Mouse (Mus musculus): ENCODE data around the gene Rfwd3. TPM values are rescaled to one million over a fixed set of nuclear protein-coding genes. Genes with fewer than 3 reads are reported as not detected.

Rfwd3 gene
- total and polyA plus RNA-seq, 3 experiments: 54.2 to 63.2 TPM; not detected in 1

DNA sequence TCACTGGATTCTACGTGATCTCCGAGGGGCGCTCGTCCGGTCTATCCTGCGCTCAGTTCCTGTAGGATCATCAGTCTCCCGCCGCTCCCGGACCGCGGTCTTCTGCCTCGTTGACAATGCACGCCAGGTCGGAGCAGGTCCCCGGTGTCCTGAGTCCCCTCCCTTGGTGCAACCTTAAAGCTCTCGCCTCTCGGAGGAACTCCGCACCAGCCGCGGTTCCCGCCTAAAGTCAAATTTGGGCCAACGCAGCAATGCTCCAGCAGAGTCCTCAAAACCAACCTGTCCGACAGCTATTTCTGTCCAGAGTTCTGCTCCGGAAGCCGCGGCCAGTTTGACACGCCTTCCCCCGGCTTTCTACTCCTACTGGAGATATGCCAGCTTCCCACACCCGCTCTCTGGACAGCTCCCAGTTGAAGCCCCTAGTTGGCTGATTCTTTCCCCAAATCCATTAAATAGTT, 37.9 kb upstream of the Rfwd3 start, which contains the start of gene Mlkl (continued):
- no peak for TF ChIP-seq GABPA (IDR thresholded peaks at IDR 0.05; ENCODE audit: low read depth, low read length)
- TF ChIP-seq MAX (IDR thresholded peaks at IDR 0.05; ENCODE audit: low read length): no peak

GRCm38 (mm10) chr8:111337311-111337889, 37.4 kb upstream of the Rfwd3 start:
- H3K36me3 ChIP-seq (ENCODE audit: control insufficient read depth in 1 of 2, insufficient read depth in 2 of 2, low read length in 2 of 2): peaks cover 0 to 12% of the 10 kb centered on the region in 2 experiments; a peak in 2 of 4 replicates
- H3K9ac ChIP-seq (ENCODE audit: control insufficient read depth, low read depth, low read length, poor library complexity, severe bottlenecking): peak overlapping the region; percentile 81
- no peaks in the 10 kb centered on the region for H3K27me3 ChIP-seq (ENCODE audit: control insufficient read depth in 1 of 2, insufficient read depth in 2 of 2, low read length in 2 of 2)
- H3K27ac ChIP-seq (ENCODE audit: control insufficient read depth, low read depth, low read length): peak overlapping the region; percentile 83
- TF ChIP-seq HCFC1 (IDR thresholded peaks at IDR 0.05; ENCODE audit: low read depth, low read length) (no peak), CTCF (IDR thresholded peaks at IDR 0.05 in 2 of 3, conservative IDR thresholded peaks at IDR 0.05 in 1 of 3; ENCODE audit: control insufficient read depth in 1 of 3, insufficient read depth in 1 of 3, low read depth in 2 of 3, low read length in 3 of 3, poor library complexity in 1 of 3, severe bottlenecking in 1 of 3) (no peak), SMC3 (IDR thresholded peaks at IDR 0.05; ENCODE audit: low read depth, low read length) (no peak), ETS1 (IDR thresholded peaks at IDR 0.05; ENCODE audit: low read depth, low read length) (peak; percentile 40; the same call in 1 of the 2 replicates), POLR2AphosphoS2 (IDR thresholded peaks at IDR 0.05; ENCODE audit: low read length) (no peak), TCF12 (IDR thresholded peaks at IDR 0.05; ENCODE audit: low read depth, low read length) (no peak), POLR2A (IDR thresholded peaks at IDR 0.05; ENCODE audit: control insufficient read depth in 1 of 2, insufficient read depth in 1 of 2, low read depth in 1 of 2, low read length in 2 of 2, poor library complexity in 1 of 2) (0 out of 4 replicates have a peak, but pooled peaks of 1 of the 2 experiments have one; percentile 18), GATA1 (IDR thresholded peaks at IDR 0.05; ENCODE audit: low read depth, low read length) (0 out of 2 replicates have a peak, but pooled peaks have one; percentile 7), MXI1 (IDR thresholded peaks at IDR 0.05; ENCODE audit: low read depth, low read length) (peak; percentile 17; the same call in 1 of the 2 replicates), MAX (IDR thresholded peaks at IDR 0.05; ENCODE audit: low read length) (no peak), ZNF384 (IDR thresholded peaks at IDR 0.05; ENCODE audit: low read depth, low read length) (peak; percentile 40; the same call in 1 of the 2 replicates), ZMIZ1 (IDR thresholded peaks at IDR 0.05; ENCODE audit: low read depth, low read length) (no peak), MYC (IDR thresholded peaks at IDR 0.05; ENCODE audit: low read depth, low read length) (0 out of 2 replicates have a peak, but pooled peaks have one; percentile 43), RAD21 (IDR thresholded peaks at IDR 0.05; ENCODE audit: low read depth, low read length) (no peak), EP300 (IDR thresholded peaks at IDR 0.05; ENCODE audit: low read depth in 1 of 2, low read length in 2 of 2) (no peak), TBP (IDR thresholded peaks at IDR 0.05; ENCODE audit: low read depth, low read length) (peak; percentile 48; the same call in 1 of the 2 replicates), E2F4 (IDR thresholded peaks at IDR 0.05; ENCODE audit: borderline replicate concordance, low read depth, low read length) (no peak), SIN3A (IDR thresholded peaks at IDR 0.05; ENCODE audit: low read length) (peak; percentile 46; the same call in 1 of the 2 replicates)
- peak; percentile 83 for DNase-seq (ENCODE audit: low read depth, low spot score)
- H3K79me2 ChIP-seq (ENCODE audit: control insufficient read depth, insufficient read depth, low read length, poor library complexity): peaks cover 19% of the 10 kb centered on the region
- peak overlapping the region; percentile 74 to 79 for H3K4me3 ChIP-seq (ENCODE audit: control insufficient read depth in 1 of 2, insufficient read depth in 1 of 2, low read depth in 2 of 2, low read length in 2 of 2)
- no peaks in the 10 kb centered on the region for H3K9me3 ChIP-seq (replicated peaks; ENCODE audit: insufficient read depth, low read length)
- peaks cover 4 to 16% of the 10 kb centered on the region in 2 experiments; a peak in 3 of 4 replicates for H3K4me1 ChIP-seq (ENCODE audit: control insufficient read depth in 1 of 2, insufficient read depth in 2 of 2, low read length in 2 of 2)

Measured in MEL (cell line).